Mouse (Mus musculus): ENCODE data around the gene Tmem185a.
"Not testable (repeated sequence)": the region's sequence is repeated elsewhere in the genome, so short reads cannot be mapped to it uniquely, and the experiment has no call there.

DNA sequence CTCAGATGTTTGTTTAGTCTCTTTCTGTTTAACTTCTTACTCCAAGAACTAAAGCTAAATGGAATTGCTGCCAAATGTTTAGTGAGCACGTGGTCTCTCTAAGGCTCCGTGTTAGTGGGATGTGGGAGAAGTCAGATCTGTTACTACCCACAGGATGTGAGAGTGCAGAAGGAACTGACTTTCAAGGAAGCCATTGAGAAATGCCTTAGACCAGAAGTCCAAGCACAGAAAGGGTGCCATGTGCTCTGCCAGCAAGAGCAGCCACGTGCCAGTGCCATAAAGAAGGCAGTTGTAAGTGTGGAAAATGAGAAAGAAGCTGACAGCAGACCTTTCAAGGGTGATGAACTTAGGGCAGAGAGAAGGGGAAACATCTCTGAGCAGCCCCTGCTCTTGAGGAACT lies 37.4 kb upstream of the Tmem185a start:
- not testable (repeated sequence) for TF ChIP-seq CTCF (IDR thresholded peaks at IDR 0.05; ENCODE audit: low read depth, low read length); POLR2A (IDR thresholded peaks at IDR 0.05; ENCODE audit: borderline replicate concordance, low read depth, low read length)

Measured in bone marrow macrophage, adult 2 months (primary cell).